Mouse (Mus musculus): ENCODE results near the gene Alg1. TPM values are rescaled to one million over a fixed set of nuclear protein-coding genes. Genes with fewer than 3 reads are reported as not detected.
A peak's percentile ranks its signal among the peaks of the same experiment; 100 is the strongest.

Gene Alg1
- total and polyA plus RNA-seq, 2 experiments from 2014 or later = 39.0 to 40.1 TPM

GRCm38 (mm10) chr16:5271411-5272035, 38.1 kb downstream of the Alg1 start:
- H3K36me3 ChIP-seq (ENCODE audit: insufficient read depth, low read length) = no peaks in the 10 kb centered on the region
- no peaks in the 10 kb centered on the region for H3K4me1 ChIP-seq (ENCODE audit: insufficient read depth, low read length)
- WGBS = 89% methylated on average over 4 of the region's 4 CpGs
- no peak overlapping the region for H3K27ac ChIP-seq (ENCODE audit: low read depth, low read length)
- no peaks in the 10 kb centered on the region for H3K9me3 ChIP-seq (ENCODE audit: low read length)
- no peaks in the 10 kb centered on the region for H3K27me3 ChIP-seq (ENCODE audit: insufficient read depth, low read length)
- TF ChIP-seq CTCF (IDR thresholded peaks at IDR 0.05) = no peak
- H3K4me3 ChIP-seq (ENCODE audit: low read depth, low read length) = no peak overlapping the region
- no peak for ATAC-seq (ENCODE audit: low FRiP score)
- no peak for DNase-seq (ENCODE audit: low spot score)
- H3K9ac ChIP-seq (replicated peaks; ENCODE audit: low read length, poor library complexity, severe bottlenecking) = no peak overlapping the region
- H3K4me2 ChIP-seq (ENCODE audit: low read depth, low read length, poor library complexity, severe bottlenecking) = no peak overlapping the region

DNA sequence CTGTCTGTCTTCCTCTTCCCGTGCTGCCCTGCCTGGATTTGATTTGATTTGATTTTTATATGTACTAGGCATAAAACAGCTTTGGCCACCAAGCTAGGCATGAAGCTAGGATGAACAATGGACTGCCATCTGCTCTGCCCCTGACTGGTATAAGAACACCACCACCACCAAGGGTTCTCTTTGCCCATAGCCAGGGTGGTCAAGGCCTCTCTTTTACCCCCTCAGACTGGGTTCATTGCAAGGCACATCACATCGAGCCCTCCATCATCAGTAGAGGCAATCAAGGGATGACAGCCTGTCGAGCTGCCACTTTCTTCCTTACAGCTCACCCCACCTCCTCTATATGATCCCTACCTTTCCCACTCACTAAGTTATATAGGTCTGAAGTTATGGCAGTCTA, 39.0 kb downstream of the Alg1 start:
- DNase-seq (ENCODE audit: low spot score) (no peak), ATAC-seq (ENCODE audit: low FRiP score) (no peak)
- no peak overlapping the region for H3K4me3 ChIP-seq (ENCODE audit: low read depth, low read length)
- H3K36me3 ChIP-seq (ENCODE audit: insufficient read depth, low read length) = no peaks in the 10 kb centered on the region
- H3K4me2 ChIP-seq (ENCODE audit: low read depth, low read length, poor library complexity, severe bottlenecking) = no peak overlapping the region
- no peak overlapping the region for H3K9ac ChIP-seq (replicated peaks; ENCODE audit: low read length, poor library complexity, severe bottlenecking)
- H3K27ac ChIP-seq (ENCODE audit: low read depth, low read length) = no peak overlapping the region
- TF ChIP-seq CTCF (IDR thresholded peaks at IDR 0.05) = no peak
- no peaks in the 10 kb centered on the region for H3K4me1 ChIP-seq (ENCODE audit: insufficient read depth, low read length)
- H3K27me3 ChIP-seq (ENCODE audit: insufficient read depth, low read length) = no peaks in the 10 kb centered on the region
- no peaks in the 10 kb centered on the region for H3K9me3 ChIP-seq (ENCODE audit: low read length)
- WGBS = 83% methylated on average over 3 of the region's 3 CpGs

DNA sequence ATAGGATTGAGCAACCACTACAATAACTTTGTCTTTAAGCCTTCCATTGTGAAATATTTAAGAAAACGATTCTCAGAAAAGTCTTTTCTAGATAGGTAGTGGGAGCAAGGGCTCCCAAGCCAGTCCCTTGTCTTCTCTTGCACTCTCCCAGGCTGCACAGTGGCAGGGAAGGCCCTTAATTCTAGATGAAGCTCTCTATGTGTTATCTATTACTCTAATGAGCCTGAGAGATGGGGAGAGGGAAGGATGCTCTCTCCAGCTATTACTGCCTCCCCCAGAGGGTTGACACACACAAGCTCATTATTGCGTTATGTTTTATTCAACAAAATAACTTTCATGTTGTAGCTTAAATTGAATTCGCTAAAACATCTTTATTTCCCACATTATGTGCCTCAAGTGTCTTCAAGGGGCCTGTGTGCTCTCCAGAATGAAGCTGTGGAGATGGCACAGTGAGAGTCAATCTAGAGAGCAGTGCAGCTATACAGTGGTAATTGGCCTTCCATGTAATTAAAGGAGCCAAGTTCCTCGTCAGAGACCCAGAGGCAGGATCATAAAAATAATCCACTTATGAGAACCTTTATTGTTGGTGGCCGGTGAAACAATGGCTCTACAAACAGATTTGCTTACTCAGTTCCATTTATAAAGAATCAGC, 46.3 kb downstream of the Alg1 start:
- no peak overlapping the region for H3K27ac ChIP-seq (ENCODE audit: low read depth, low read length)
- no peak overlapping the region for H3K4me2 ChIP-seq (ENCODE audit: low read depth, low read length, poor library complexity, severe bottlenecking)
- peak; percentile 25 for DNase-seq (ENCODE audit: low spot score)
- no peak for ATAC-seq (ENCODE audit: low FRiP score)
- WGBS = 57% methylated on average over 5 of the region's 5 CpGs
- no peaks in the 10 kb centered on the region for H3K4me1 ChIP-seq (ENCODE audit: insufficient read depth, low read length)
- H3K9ac ChIP-seq (replicated peaks; ENCODE audit: low read length, poor library complexity, severe bottlenecking) = no peak overlapping the region
- no peaks in the 10 kb centered on the region for H3K27me3 ChIP-seq (ENCODE audit: insufficient read depth, low read length)
- no peak for TF ChIP-seq CTCF (IDR thresholded peaks at IDR 0.05)
- no peak overlapping the region for H3K4me3 ChIP-seq (ENCODE audit: low read depth, low read length)
- H3K36me3 ChIP-seq (ENCODE audit: insufficient read depth, low read length) = no peaks in the 10 kb centered on the region
- no peaks in the 10 kb centered on the region for H3K9me3 ChIP-seq (ENCODE audit: low read length)

GRCm38 (mm10) chr16:5282686-5283085, 49.3 kb downstream of the Alg1 start:
- no peaks in the 10 kb centered on the region for H3K27me3 ChIP-seq (ENCODE audit: insufficient read depth, low read length)
- no peak overlapping the region for H3K4me3 ChIP-seq (ENCODE audit: low read depth, low read length)
- ATAC-seq (ENCODE audit: low FRiP score) = no peak
- no peak for TF ChIP-seq CTCF (IDR thresholded peaks at IDR 0.05)
- no peaks in the 10 kb centered on the region for H3K4me1 ChIP-seq (ENCODE audit: insufficient read depth, low read length)
- DNase-seq (ENCODE audit: low spot score) = no peak
- H3K27ac ChIP-seq (ENCODE audit: low read depth, low read length) = no peak overlapping the region
- WGBS = 93% methylated on average over 9 of the region's 9 CpGs
- H3K4me2 ChIP-seq (ENCODE audit: low read depth, low read length, poor library complexity, severe bottlenecking) = no peak overlapping the region
- no peak overlapping the region for H3K9ac ChIP-seq (replicated peaks; ENCODE audit: low read length, poor library complexity, severe bottlenecking)
- H3K36me3 ChIP-seq (ENCODE audit: insufficient read depth, low read length) = no peaks in the 10 kb centered on the region
- H3K9me3 ChIP-seq (ENCODE audit: low read length) = no peaks in the 10 kb centered on the region

DNA sequence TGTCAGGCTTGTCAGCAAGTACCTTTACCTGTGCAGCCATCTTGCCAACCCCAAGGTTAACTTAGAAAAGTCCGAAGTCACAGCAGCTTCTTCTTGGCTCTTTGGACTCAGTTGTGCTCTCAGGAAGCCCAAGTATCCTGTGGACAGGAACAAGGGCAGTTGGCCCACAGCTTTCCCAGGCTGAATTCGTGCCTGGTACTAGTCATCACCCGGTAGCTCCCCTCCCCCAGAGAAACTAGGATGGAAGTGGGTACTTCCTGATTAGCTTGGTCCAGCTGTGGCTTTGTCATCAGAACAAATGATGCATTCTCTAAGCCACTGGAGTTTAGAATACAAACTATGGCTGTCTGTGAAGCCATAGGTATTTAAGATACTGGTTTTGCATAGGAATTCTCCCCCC, 52.0 kb downstream of the Alg1 start:
- no peak for DNase-seq (ENCODE audit: low spot score)
- no peaks in the 10 kb centered on the region for H3K4me1 ChIP-seq (ENCODE audit: insufficient read depth, low read length)
- TF ChIP-seq CTCF (IDR thresholded peaks at IDR 0.05) = no peak
- 53% methylated on average over 3 of the region's 3 CpGs for WGBS
- no peaks in the 10 kb centered on the region for H3K27me3 ChIP-seq (ENCODE audit: insufficient read depth, low read length)
- no peak overlapping the region for H3K4me2 ChIP-seq (ENCODE audit: low read depth, low read length, poor library complexity, severe bottlenecking)
- no peak overlapping the region for H3K27ac ChIP-seq (ENCODE audit: low read depth, low read length)
- ATAC-seq (ENCODE audit: low FRiP score) = no peak
- no peaks in the 10 kb centered on the region for H3K9me3 ChIP-seq (ENCODE audit: low read length)
- no peaks in the 10 kb centered on the region for H3K36me3 ChIP-seq (ENCODE audit: insufficient read depth, low read length)
- H3K4me3 ChIP-seq (ENCODE audit: low read depth, low read length) = no peak overlapping the region
- no peak overlapping the region for H3K9ac ChIP-seq (replicated peaks; ENCODE audit: low read length, poor library complexity, severe bottlenecking)

Small RNAs within 50 kb of the gene (microRNA-seq; reads per million reads assigned to microRNA genes)
- not detected for gene Gm23689 (ENCODE audit: borderline number of aligned reads)
- gene Gm26095 (ENCODE audit: borderline number of aligned reads) = not detected
- not detected for gene Mir6364 (ENCODE audit: borderline number of aligned reads)

Other genes with a start within 250 kb of the Alg1 start
- not detected in 2 replicates for gene Sept12, start 235.8 kb upstream of the Alg1 start, total RNA-seq (2014; rRNA removed)
- gene Sept12, start 235.8 kb upstream of the Alg1 start, polyA plus RNA-seq (2015; fragmentation: Nextera tagmentation; extraction: Ambion mirVana) = not detected in 2 replicates
- gene Smim22, start 226.3 kb upstream of the Alg1 start, total RNA-seq (2014; rRNA removed) = not detected in 2 replicates
- 1.1 TPM in 1 of 2 replicates, not detected in the other for gene Smim22, start 226.3 kb upstream of the Alg1 start, polyA plus RNA-seq (2015; fragmentation: Nextera tagmentation; extraction: Ambion mirVana)
- gene Rogdi, start 220.1 kb upstream of the Alg1 start, total RNA-seq (2014; rRNA removed) = 115 and 121 TPM in 2 replicates
- gene Rogdi, start 220.1 kb upstream of the Alg1 start, polyA plus RNA-seq (2015; fragmentation: Nextera tagmentation; extraction: Ambion mirVana) = 165 and 175 TPM in 2 replicates
- gene Glyr1, start 183.8 kb upstream of the Alg1 start, total RNA-seq (2014; rRNA removed) = 176 and 179 TPM in 2 replicates
- 146 and 149 TPM in 2 replicates for gene Glyr1, start 183.8 kb upstream of the Alg1 start, polyA plus RNA-seq (2015; fragmentation: Nextera tagmentation; extraction: Ambion mirVana)
- 28.4 and 28.9 TPM in 2 replicates for gene Ubn1, start 183.6 kb upstream of the Alg1 start, total RNA-seq (2014; rRNA removed)
- gene Ubn1, start 183.6 kb upstream of the Alg1 start, polyA plus RNA-seq (2015; fragmentation: Nextera tagmentation; extraction: Ambion mirVana) = 5.8 and 7.0 TPM in 2 replicates
- gene Ppl, start 101.2 kb upstream of the Alg1 start, total RNA-seq (2014; rRNA removed) = 0.14 and 0.88 TPM in 2 replicates
- gene Ppl, start 101.2 kb upstream of the Alg1 start, polyA plus RNA-seq (2015; fragmentation: Nextera tagmentation; extraction: Ambion mirVana) = 0.09 and 0.10 TPM in 2 replicates
- gene Sec14l5, start 86.5 kb upstream of the Alg1 start, total RNA-seq (2014; rRNA removed) = 0.76 and 1.6 TPM in 2 replicates
- gene Sec14l5, start 86.5 kb upstream of the Alg1 start, polyA plus RNA-seq (2015; fragmentation: Nextera tagmentation; extraction: Ambion mirVana) = 0.09 and 0.14 TPM in 2 replicates
- gene Nagpa, start 29.6 kb upstream of the Alg1 start, total RNA-seq (2014; rRNA removed) = 8.2 and 12.5 TPM in 2 replicates
- 7.3 and 9.1 TPM in 2 replicates for gene Nagpa, start 29.6 kb upstream of the Alg1 start, polyA plus RNA-seq (2015; fragmentation: Nextera tagmentation; extraction: Ambion mirVana)
- gene AU021092, start 11.3 kb upstream of the Alg1 start, total RNA-seq (2014; rRNA removed) = 22.4 and 23.4 TPM in 2 replicates
- 8.1 and 9.3 TPM in 2 replicates for gene AU021092, start 11.3 kb upstream of the Alg1 start, polyA plus RNA-seq (2015; fragmentation: Nextera tagmentation; extraction: Ambion mirVana)
- 5.8 and 7.1 TPM in 2 replicates for gene Eef2kmt, start 22.4 kb downstream of the Alg1 start, total RNA-seq (2014; rRNA removed)
- 6.1 and 6.2 TPM in 2 replicates for gene Eef2kmt, start 22.4 kb downstream of the Alg1 start, polyA plus RNA-seq (2015; fragmentation: Nextera tagmentation; extraction: Ambion mirVana)

Measured in midbrain, postnatal 0 days (tissue).